Mouse (Mus musculus) activated CD4-positive, CD25-positive, alpha-beta regulatory T cell (primary cell): ENCODE data around the gene Bri3bp. TPM values are rescaled to one million over a fixed set of nuclear protein-coding genes. Genes with fewer than 3 reads are reported as not detected.

Source experiments
- polyA plus RNA-seq, 2 experiments: library from polyadenylated mRNA; unstranded; fragments of 100-300 nt; shearing (Covaris generic); gene quantifications; one replicate each; pipeline ENCODE4 v1.2.1; 2017

Gene Bri3bp
- polyA plus RNA-seq = 10 to 100 TPM; 28.5 to 32.3 TPM

GRCm38 (mm10) chr5:125441234-125442114 is at the start of gene Bri3bp:
Gene Bri3bp, plus strand, starts transcription at chr5:125441568.

GRCm38 (mm10) chr5:125433793-125434337 is 7.5 kb upstream of the Bri3bp start, which contains the start of gene Dhx37:
Gene Dhx37, minus strand, starts transcription at chr5:125434121.

GRCm38 (mm10) chr5:125475601-125476285 is 34.4 kb downstream of the Bri3bp start, which contains the start of gene Aacs:
Gene Aacs, plus strand, starts transcription at chr5:125475814.

Other genes with a start within 250 kb of the Bri3bp start
- 10 to 100 TPM; 12.3 to 19.1 TPM for gene Scarb1, start 100.5 kb upstream of the Bri3bp start, polyA plus RNA-seq
- gene Gm10382, start 52.2 kb upstream of the Bri3bp start, polyA plus RNA-seq = 1 to 10 TPM in 1 of 2 experiments, under 1 TPM in 1; 0.88 to 3.8 TPM
- gene Ubc, start 51.4 kb upstream of the Bri3bp start, polyA plus RNA-seq = 1,000 to 10,000 TPM in 1 of 2 experiments, 100 to 1,000 TPM in 1; 906 to 1,048 TPM
- 10 to 100 TPM; 11.0 to 16.4 TPM for gene Dhx37, start 7.4 kb upstream of the Bri3bp start, polyA plus RNA-seq
- 10 to 100 TPM; 23.3 to 33.1 TPM for gene Aacs, start 34.2 kb downstream of the Bri3bp start, polyA plus RNA-seq
- under 1 TPM in 1 of 2 experiments, not detected in 1; 0.17 TPM for gene Tmem132b, start 90.2 kb downstream of the Bri3bp start, polyA plus RNA-seq